Mouse (Mus musculus): ENCODE measurements around the gene Abr. TPM values are rescaled to one million over a fixed set of nuclear protein-coding genes. Genes with fewer than 3 reads are reported as not detected.

Abr gene
- polyA plus RNA-seq, 1 experiment from 2014 or later = 21.6 TPM

DNA sequence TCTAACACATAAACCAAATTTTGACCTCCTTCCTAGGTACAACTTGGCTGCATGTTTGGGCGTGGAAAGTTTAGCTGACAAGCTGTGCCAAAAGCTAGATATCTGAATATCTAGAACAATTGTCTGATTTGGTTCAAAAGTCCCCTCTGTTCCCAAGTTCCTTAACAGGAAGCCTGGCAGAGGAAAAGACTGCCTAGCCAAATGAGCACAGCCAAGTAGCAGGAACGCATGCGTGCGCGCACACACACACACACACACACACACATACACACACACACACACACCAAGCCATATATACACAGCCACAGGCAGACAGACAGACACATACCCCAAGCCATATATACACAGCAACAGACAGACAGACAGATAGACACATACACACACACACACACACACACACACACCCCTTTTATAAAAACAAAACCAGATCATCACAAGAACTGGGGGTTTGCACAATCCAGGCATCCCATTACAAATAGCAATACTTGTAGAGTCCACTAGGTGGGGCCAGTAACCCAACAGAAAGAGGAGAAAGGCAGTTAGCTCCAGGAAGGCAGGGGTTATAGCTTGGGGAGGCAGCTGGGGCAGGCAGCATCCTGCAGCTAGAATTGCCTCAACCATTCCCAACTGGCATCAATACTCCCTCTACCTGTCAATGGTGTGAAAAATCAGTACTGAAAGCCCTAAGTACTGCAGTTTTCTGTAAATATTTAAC, 115.4 kb downstream of the Abr start:
- peak; percentile 70; the same call in 1 of the 2 replicates for ATAC-seq (ENCODE audit: low read depth)
- WGBS = 46% methylated on average over 2 of the region's 5 CpGs
- H3K4me3 ChIP-seq (ENCODE audit: low read length) = no peak overlapping the region
- no peaks in the 10 kb centered on the region for H3K27me3 ChIP-seq (ENCODE audit: control insufficient read depth, insufficient read depth, low read depth, low read length)
- H3K27ac ChIP-seq (ENCODE audit: low read length) = no peak overlapping the region
- no peaks in the 10 kb centered on the region for H3K36me3 ChIP-seq (ENCODE audit: control insufficient read depth, insufficient read depth, low read length)
- H3K4me1 ChIP-seq (replicated peaks; ENCODE audit: control insufficient read depth, insufficient read depth, low read length) = no peaks in the 10 kb centered on the region
- H3K4me2 ChIP-seq (ENCODE audit: low read depth, low read length) = no peak overlapping the region
- no peaks in the 10 kb centered on the region for H3K9me3 ChIP-seq (ENCODE audit: control insufficient read depth, low read length)
- H3K9ac ChIP-seq (ENCODE audit: low read length) = no peak overlapping the region

DNA sequence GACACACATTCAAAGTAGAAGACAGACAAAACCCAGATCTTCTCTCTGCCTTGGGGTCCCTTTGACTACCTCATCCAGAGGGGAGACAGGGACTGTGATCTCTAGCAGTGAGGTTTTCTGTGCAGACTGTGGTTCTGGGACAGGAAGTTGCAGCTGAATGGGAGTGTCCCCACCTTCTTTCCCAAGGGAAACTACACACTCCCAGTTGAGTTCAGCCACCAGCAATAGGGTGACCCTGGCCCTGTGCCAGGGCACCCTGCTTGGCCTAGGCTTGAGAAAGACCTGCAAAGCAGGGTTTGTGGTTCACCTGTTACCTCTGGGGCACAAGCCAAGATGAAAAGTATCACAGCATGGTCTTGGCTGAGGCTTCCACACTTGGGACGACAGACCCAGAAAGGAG, 117.0 kb downstream of the Abr start:
- WGBS = 86% methylated on average over 1 of the region's 1 CpGs
- no peak for ATAC-seq (ENCODE audit: low read depth)
- Histone ChIP-seq H3K4me1 (replicated peaks; ENCODE audit: control insufficient read depth, insufficient read depth, low read length) (no peaks in the 10 kb centered on the region), H3K4me3 (ENCODE audit: low read length) (no peak overlapping the region), H3K36me3 (ENCODE audit: control insufficient read depth, insufficient read depth, low read length) (no peaks in the 10 kb centered on the region), H3K9ac (ENCODE audit: low read length) (no peak overlapping the region), H3K4me2 (ENCODE audit: low read depth, low read length) (no peak overlapping the region), H3K27me3 (ENCODE audit: control insufficient read depth, insufficient read depth, low read depth, low read length) (no peaks in the 10 kb centered on the region), H3K27ac (ENCODE audit: low read length) (no peak overlapping the region), H3K9me3 (ENCODE audit: control insufficient read depth, low read length) (no peaks in the 10 kb centered on the region)

DNA sequence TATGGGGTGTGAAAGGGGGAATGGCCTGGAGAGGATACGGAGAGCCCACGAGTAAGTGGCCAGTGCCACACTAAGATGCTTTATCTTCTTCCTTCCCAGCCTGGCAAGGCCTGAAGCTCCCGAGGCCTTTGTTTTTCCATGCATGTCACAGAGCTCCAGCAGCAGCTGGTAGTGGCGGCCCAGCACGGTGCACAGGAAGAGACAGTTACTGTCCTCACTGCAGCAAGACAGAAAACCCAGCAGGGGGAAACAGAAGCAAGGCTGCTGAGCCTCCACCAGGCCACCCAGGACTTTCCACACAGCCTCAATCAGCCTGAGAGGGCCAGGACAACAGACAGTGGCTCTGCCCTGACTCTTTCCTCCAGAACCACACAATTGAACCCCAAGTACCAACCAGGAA, 118.1 kb downstream of the Abr start:
- Histone ChIP-seq H3K9ac (ENCODE audit: low read length) (no peak overlapping the region), H3K4me1 (replicated peaks; ENCODE audit: control insufficient read depth, insufficient read depth, low read length) (no peaks in the 10 kb centered on the region), H3K27ac (ENCODE audit: low read length) (no peak overlapping the region), H3K4me2 (ENCODE audit: low read depth, low read length) (no peak overlapping the region), H3K9me3 (ENCODE audit: control insufficient read depth, low read length) (no peaks in the 10 kb centered on the region), H3K27me3 (ENCODE audit: control insufficient read depth, insufficient read depth, low read depth, low read length) (no peaks in the 10 kb centered on the region), H3K4me3 (ENCODE audit: low read length) (no peak overlapping the region), H3K36me3 (ENCODE audit: control insufficient read depth, insufficient read depth, low read length) (no peaks in the 10 kb centered on the region)
- 52% methylated on average over 5 of the region's 5 CpGs for WGBS
- no peak for ATAC-seq (ENCODE audit: low read depth)

DNA sequence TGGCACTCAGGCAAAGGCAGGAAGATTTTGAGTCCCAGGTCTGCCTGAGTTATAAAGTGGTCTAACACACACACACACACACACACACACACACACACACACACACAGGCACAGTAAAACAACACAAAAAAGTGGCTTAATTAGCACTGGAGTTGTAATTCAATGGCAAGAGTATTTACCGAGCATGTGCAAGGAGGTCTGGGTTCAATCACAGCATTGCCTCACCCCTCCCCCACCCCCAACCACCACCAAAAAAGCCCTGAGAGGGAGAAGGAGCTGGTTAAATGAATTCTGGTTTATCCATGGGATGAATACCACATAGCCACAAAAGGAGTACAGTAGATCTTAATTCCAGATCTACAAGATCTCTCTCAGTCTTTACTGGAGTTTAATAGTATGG, 122.1 kb downstream of the Abr start:
- no peak overlapping the region for H3K27ac ChIP-seq (ENCODE audit: low read length)

DNA sequence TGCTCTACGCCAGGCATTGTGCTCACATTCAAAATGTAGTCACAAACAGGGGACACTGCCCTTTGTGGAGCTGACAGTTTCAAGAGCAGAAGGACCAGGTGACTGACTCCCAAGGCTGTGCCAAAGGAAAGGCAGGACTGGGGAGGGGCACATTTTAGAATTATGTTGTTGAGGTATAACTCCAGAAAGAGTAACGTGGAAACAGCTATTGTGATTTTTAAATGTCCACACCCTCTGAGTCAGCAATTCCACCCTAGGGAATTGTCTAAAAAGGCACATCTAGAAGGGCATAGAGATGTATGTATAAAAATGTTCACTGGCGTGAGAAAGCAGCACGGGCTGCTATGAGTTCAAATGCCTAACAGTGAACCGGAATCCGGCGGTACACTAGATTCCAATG, 122.5 kb downstream of the Abr start:
- no peak overlapping the region for H3K4me2 ChIP-seq (ENCODE audit: low read depth, low read length)
- H3K27me3 ChIP-seq (ENCODE audit: control insufficient read depth, insufficient read depth, low read depth, low read length) = no peaks in the 10 kb centered on the region
- WGBS = 82% methylated on average over 7 of the region's 7 CpGs
- no peak overlapping the region for H3K9ac ChIP-seq (ENCODE audit: low read length)
- H3K27ac ChIP-seq (ENCODE audit: low read length) = no peak overlapping the region
- no peaks in the 10 kb centered on the region for H3K36me3 ChIP-seq (ENCODE audit: control insufficient read depth, insufficient read depth, low read length)
- no peaks in the 10 kb centered on the region for H3K9me3 ChIP-seq (ENCODE audit: control insufficient read depth, low read length)
- peaks cover 22% of the 10 kb centered on the region for H3K4me1 ChIP-seq (replicated peaks; ENCODE audit: control insufficient read depth, insufficient read depth, low read length)
- H3K4me3 ChIP-seq (ENCODE audit: low read length) = no peak overlapping the region
- ATAC-seq (ENCODE audit: low read depth) = no peak

More for the DNA sequence above, 122.1 kb downstream of the Abr start:
- Histone ChIP-seq H3K9ac (ENCODE audit: low read length) (no peak overlapping the region), H3K4me2 (ENCODE audit: low read depth, low read length) (no peak overlapping the region), H3K9me3 (ENCODE audit: control insufficient read depth, low read length) (no peaks in the 10 kb centered on the region), H3K4me1 (replicated peaks; ENCODE audit: control insufficient read depth, insufficient read depth, low read length) (peaks cover 22% of the 10 kb centered on the region), H3K36me3 (ENCODE audit: control insufficient read depth, insufficient read depth, low read length) (no peaks in the 10 kb centered on the region), H3K27me3 (ENCODE audit: control insufficient read depth, insufficient read depth, low read depth, low read length) (no peaks in the 10 kb centered on the region), H3K4me3 (ENCODE audit: low read length) (no peak overlapping the region)
- 26% methylated on average over 1 of the region's 1 CpGs for WGBS
- ATAC-seq (ENCODE audit: low read depth) = no peak

DNA sequence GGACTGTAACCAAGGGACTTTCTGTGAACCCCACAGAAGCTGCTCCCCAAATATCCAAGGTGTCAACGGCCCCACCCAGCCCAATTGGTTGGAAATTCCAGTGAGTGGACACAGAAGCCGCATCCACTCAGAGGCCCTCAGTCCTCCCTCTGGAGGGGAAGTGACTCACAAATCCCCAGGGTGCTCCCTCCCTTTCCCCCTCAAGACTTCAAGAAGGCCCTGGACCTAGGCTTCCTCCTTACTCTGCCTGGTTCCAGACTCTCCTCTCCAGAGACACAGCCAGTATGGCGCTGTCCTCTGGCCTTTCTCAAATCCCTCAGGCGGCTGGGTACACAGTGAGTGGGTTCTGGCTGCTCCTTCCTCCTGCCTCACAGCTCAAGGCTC, 124.4 kb downstream of the Abr start:
- H3K4me1 ChIP-seq (replicated peaks; ENCODE audit: control insufficient read depth, insufficient read depth, low read length) = peaks cover 34% of the 10 kb centered on the region
- H3K27ac ChIP-seq (ENCODE audit: low read length) = no peak overlapping the region

DNA sequence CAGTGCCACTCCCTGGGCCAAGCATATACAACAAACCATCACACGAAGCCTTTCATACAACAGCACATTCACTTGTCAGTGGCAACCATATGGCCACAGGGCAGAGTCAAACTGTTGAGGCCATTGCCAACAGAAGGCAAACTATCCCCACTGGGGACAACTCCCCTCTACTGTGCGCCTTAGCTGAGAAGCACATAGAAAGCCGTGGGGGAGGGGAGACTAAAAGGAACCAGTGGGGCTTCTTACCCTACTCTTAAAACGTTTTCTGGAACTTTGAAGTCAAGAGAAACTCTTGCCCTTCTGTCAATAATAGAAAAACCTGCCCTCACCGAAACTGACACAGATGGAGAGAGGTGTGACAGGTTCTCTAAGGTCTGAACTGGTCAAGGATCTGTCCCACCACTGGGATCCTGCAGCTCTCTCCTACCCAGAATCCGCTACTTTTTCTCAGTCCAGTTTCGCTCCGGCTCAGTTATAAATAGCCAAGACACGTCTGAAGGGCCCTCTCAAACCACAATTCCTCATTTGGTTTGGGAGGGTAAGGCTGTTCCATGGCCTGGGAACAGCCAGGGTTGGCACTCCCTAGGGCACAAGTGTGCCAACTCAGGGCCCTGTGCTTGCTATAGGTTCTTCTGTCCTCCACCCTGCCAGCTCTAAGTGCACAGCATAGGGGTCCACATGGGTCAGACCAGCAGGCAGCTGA, 124.9 kb downstream of the Abr start:
- H3K4me1 ChIP-seq (replicated peaks; ENCODE audit: control insufficient read depth, insufficient read depth, low read length) = peaks cover 39% of the 10 kb centered on the region
- H3K27me3 ChIP-seq (ENCODE audit: control insufficient read depth, insufficient read depth, low read depth, low read length) = no peaks in the 10 kb centered on the region
- no peaks in the 10 kb centered on the region for H3K36me3 ChIP-seq (ENCODE audit: control insufficient read depth, insufficient read depth, low read length)
- no peak overlapping the region for H3K4me2 ChIP-seq (ENCODE audit: low read depth, low read length)
- H3K9me3 ChIP-seq (ENCODE audit: control insufficient read depth, low read length) = no peaks in the 10 kb centered on the region
- 61% methylated on average over 9 of the region's 9 CpGs for WGBS
- no peak for ATAC-seq (ENCODE audit: low read depth)
- no peak overlapping the region for H3K4me3 ChIP-seq (ENCODE audit: low read length)
- H3K9ac ChIP-seq (ENCODE audit: low read length) = no peak overlapping the region
- H3K27ac ChIP-seq (ENCODE audit: low read length) = no peak overlapping the region

More for the DNA sequence above, 124.4 kb downstream of the Abr start:
- H3K9me3 ChIP-seq (ENCODE audit: control insufficient read depth, low read length) = no peaks in the 10 kb centered on the region
- no peaks in the 10 kb centered on the region for H3K36me3 ChIP-seq (ENCODE audit: control insufficient read depth, insufficient read depth, low read length)
- H3K9ac ChIP-seq (ENCODE audit: low read length) = no peak overlapping the region
- H3K4me2 ChIP-seq (ENCODE audit: low read depth, low read length) = no peak overlapping the region
- WGBS = 67% methylated on average over 4 of the region's 4 CpGs
- no peak overlapping the region for H3K4me3 ChIP-seq (ENCODE audit: low read length)
- ATAC-seq (ENCODE audit: low read depth) = no peak
- H3K27me3 ChIP-seq (ENCODE audit: control insufficient read depth, insufficient read depth, low read depth, low read length) = no peaks in the 10 kb centered on the region

DNA sequence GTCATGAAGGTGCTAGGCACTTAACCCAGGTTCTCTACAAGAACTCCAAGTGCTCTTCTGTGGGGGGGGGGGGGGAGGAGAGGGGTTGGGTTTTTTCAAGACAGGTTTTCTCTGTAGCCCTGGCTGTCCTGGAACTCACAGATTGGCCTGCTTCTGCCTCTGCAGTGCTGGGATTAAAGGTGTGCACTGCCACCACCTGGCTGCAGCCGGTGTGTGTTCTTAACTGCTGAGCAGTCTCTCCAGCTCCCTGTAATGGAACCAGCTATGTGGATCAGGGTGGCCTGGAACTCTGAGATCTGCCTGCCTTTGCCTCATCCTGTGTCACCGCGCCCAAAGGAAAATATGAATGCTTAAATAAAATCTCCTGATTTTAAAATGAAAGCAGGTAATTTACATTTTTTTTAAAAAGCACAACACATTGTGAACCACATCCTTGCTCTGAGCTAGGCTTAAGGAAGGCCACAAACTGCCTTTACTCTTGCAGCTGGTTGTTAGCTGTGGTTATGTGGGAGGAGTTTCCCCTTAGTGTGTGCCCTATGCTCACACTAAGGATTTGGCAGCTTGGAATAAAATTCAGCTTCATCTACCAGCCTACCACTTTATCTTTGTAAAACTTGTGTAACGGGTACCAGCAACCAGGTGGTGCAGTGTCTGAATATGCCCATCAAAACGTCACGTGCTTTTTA, 125.9 kb downstream of the Abr start:
- no peak overlapping the region for H3K4me2 ChIP-seq (ENCODE audit: low read depth, low read length)
- no peaks in the 10 kb centered on the region for H3K27me3 ChIP-seq (ENCODE audit: control insufficient read depth, insufficient read depth, low read depth, low read length)
- 70% methylated on average over 6 of the region's 6 CpGs for WGBS
- no peak for ATAC-seq (ENCODE audit: low read depth)
- no peak overlapping the region for H3K27ac ChIP-seq (ENCODE audit: low read length)
- no peaks in the 10 kb centered on the region for H3K36me3 ChIP-seq (ENCODE audit: control insufficient read depth, insufficient read depth, low read length)
- H3K9ac ChIP-seq (ENCODE audit: low read length) = no peak overlapping the region
- peaks cover 47% of the 10 kb centered on the region for H3K4me1 ChIP-seq (replicated peaks; ENCODE audit: control insufficient read depth, insufficient read depth, low read length)
- H3K9me3 ChIP-seq (ENCODE audit: control insufficient read depth, low read length) = no peaks in the 10 kb centered on the region
- no peak overlapping the region for H3K4me3 ChIP-seq (ENCODE audit: low read length)
